Mouse (Mus musculus): Measurements from ENCODE around the gene Ostm1. TPM values are rescaled to one million over a fixed set of nuclear protein-coding genes. Genes with fewer than 3 reads are reported as not detected.

Gene Ostm1
- polyA plus RNA-seq, 1 experiment from 2014 or later: 17.0 TPM

GRCm38 (mm10) chr10:42633361-42634121, 49.9 kb downstream of the Ostm1 start:
- WGBS: 6% methylated on average over 23 of the region's 23 CpGs
- peak; percentile 49; the same call in 1 of the 2 replicates for ATAC-seq
- H3K9ac ChIP-seq (ENCODE audit: low read depth, low read length): no peak overlapping the region

GRCm38 (mm10) chr10:42634122-42634720, 50.6 kb downstream of the Ostm1 start:
- Histone ChIP-seq H3K27ac (ENCODE audit: low read length) (no peak overlapping the region), H3K4me2 (ENCODE audit: low read depth, low read length) (no peak overlapping the region), H3K4me3 (ENCODE audit: low read length) (no peak overlapping the region), H3K27me3 (replicated peaks; ENCODE audit: control insufficient read depth, insufficient read depth, low read length) (peaks cover 64% of the 10 kb centered on the region), H3K36me3 (ENCODE audit: control insufficient read depth, insufficient read depth, low read length) (no peaks in the 10 kb centered on the region), H3K9ac (ENCODE audit: low read depth, low read length) (no peak overlapping the region), H3K9me3 (ENCODE audit: control insufficient read depth, low read length) (no peaks in the 10 kb centered on the region), H3K4me1 (ENCODE audit: control insufficient read depth, insufficient read depth, low read length) (peaks cover 29% of the 10 kb centered on the region)
- WGBS: 2% methylated on average over 8 of the region's 8 CpGs
- ATAC-seq: no peak

More at GRCm38 (mm10) chr10:42633361-42634121, 49.9 kb downstream of the Ostm1 start:
- Histone ChIP-seq H3K4me3 (ENCODE audit: low read length) (peak overlapping the region; percentile 41), H3K27me3 (replicated peaks; ENCODE audit: control insufficient read depth, insufficient read depth, low read length) (peaks cover 71% of the 10 kb centered on the region), H3K9me3 (ENCODE audit: control insufficient read depth, low read length) (no peaks in the 10 kb centered on the region), H3K4me1 (ENCODE audit: control insufficient read depth, insufficient read depth, low read length) (peaks cover 29% of the 10 kb centered on the region), H3K36me3 (ENCODE audit: control insufficient read depth, insufficient read depth, low read length) (no peaks in the 10 kb centered on the region), H3K4me2 (ENCODE audit: low read depth, low read length) (peak overlapping the region; percentile 62), H3K27ac (ENCODE audit: low read length) (no peak overlapping the region)

- peaks cover 29% of the 10 kb centered on the region for H3K4me1 ChIP-seq (ENCODE audit: control insufficient read depth, insufficient read depth, low read length)
- ATAC-seq: no peak
- no peaks in the 10 kb centered on the region for H3K9me3 ChIP-seq (ENCODE audit: control insufficient read depth, low read length)
- no peak overlapping the region for H3K9ac ChIP-seq (ENCODE audit: low read depth, low read length)
- no peaks in the 10 kb centered on the region for H3K36me3 ChIP-seq (ENCODE audit: control insufficient read depth, insufficient read depth, low read length)
- H3K4me2 ChIP-seq (ENCODE audit: low read depth, low read length): no peak overlapping the region
- H3K27me3 ChIP-seq (replicated peaks; ENCODE audit: control insufficient read depth, insufficient read depth, low read length): peaks cover 56% of the 10 kb centered on the region
- no peak overlapping the region for H3K4me3 ChIP-seq (ENCODE audit: low read length)
- 7% methylated on average over 11 of the region's 11 CpGs for WGBS
- no peak overlapping the region for H3K27ac ChIP-seq (ENCODE audit: low read length)
Measured at GRCm38 (mm10) chr10:42635046-42635445, 51.4 kb downstream of the Ostm1 start.

GRCm38 (mm10) chr10:42635566-42636359, 52.1 kb downstream of the Ostm1 start:
- ATAC-seq: no peak

GRCm38 (mm10) chr10:42636360-42637182, 52.9 kb downstream of the Ostm1 start:
- Histone ChIP-seq H3K9ac (ENCODE audit: low read depth, low read length) (no peak overlapping the region), H3K27me3 (replicated peaks; ENCODE audit: control insufficient read depth, insufficient read depth, low read length) (peaks cover 44% of the 10 kb centered on the region), H3K4me1 (ENCODE audit: control insufficient read depth, insufficient read depth, low read length) (peaks cover 29% of the 10 kb centered on the region), H3K4me2 (ENCODE audit: low read depth, low read length) (peak overlapping the region; percentile 36; the same call in 1 of the 2 replicates), H3K4me3 (ENCODE audit: low read length) (peak overlapping the region; percentile 24), H3K27ac (ENCODE audit: low read length) (no peak overlapping the region), H3K36me3 (ENCODE audit: control insufficient read depth, insufficient read depth, low read length) (no peaks in the 10 kb centered on the region), H3K9me3 (ENCODE audit: control insufficient read depth, low read length) (no peaks in the 10 kb centered on the region)
- no peak for ATAC-seq
- 6% methylated on average over 27 of the region's 27 CpGs for WGBS

More at GRCm38 (mm10) chr10:42635566-42636359, 52.1 kb downstream of the Ostm1 start:
- 2% methylated on average over 46 of the region's 52 CpGs for WGBS
- Histone ChIP-seq H3K9ac (ENCODE audit: low read depth, low read length) (no peak overlapping the region), H3K4me1 (ENCODE audit: control insufficient read depth, insufficient read depth, low read length) (peaks cover 29% of the 10 kb centered on the region), H3K27me3 (replicated peaks; ENCODE audit: control insufficient read depth, insufficient read depth, low read length) (peaks cover 49% of the 10 kb centered on the region), H3K4me3 (ENCODE audit: low read length) (peak overlapping the region; percentile 28), H3K36me3 (ENCODE audit: control insufficient read depth, insufficient read depth, low read length) (no peaks in the 10 kb centered on the region), H3K9me3 (ENCODE audit: control insufficient read depth, low read length) (no peaks in the 10 kb centered on the region), H3K27ac (ENCODE audit: low read length) (no peak overlapping the region), H3K4me2 (ENCODE audit: low read depth, low read length) (peak overlapping the region; percentile 48)

GRCm38 (mm10) chr10:42637183-42637788, 53.7 kb downstream of the Ostm1 start:
- ATAC-seq: 0 out of 2 replicates have a peak, but pooled peaks have one; percentile 27
- H3K4me1 ChIP-seq (ENCODE audit: control insufficient read depth, insufficient read depth, low read length): peaks cover 26% of the 10 kb centered on the region
- H3K27ac ChIP-seq (ENCODE audit: low read length): no peak overlapping the region
- peaks cover 39% of the 10 kb centered on the region for H3K27me3 ChIP-seq (replicated peaks; ENCODE audit: control insufficient read depth, insufficient read depth, low read length)
- peak overlapping the region; percentile 24 for H3K4me3 ChIP-seq (ENCODE audit: low read length)
- 6% methylated on average over 18 of the region's 18 CpGs for WGBS
- peak overlapping the region; percentile 36; the same call in 1 of the 2 replicates for H3K4me2 ChIP-seq (ENCODE audit: low read depth, low read length)
- no peaks in the 10 kb centered on the region for H3K9me3 ChIP-seq (ENCODE audit: control insufficient read depth, low read length)
- H3K9ac ChIP-seq (ENCODE audit: low read depth, low read length): no peak overlapping the region
- H3K36me3 ChIP-seq (ENCODE audit: control insufficient read depth, insufficient read depth, low read length): no peaks in the 10 kb centered on the region

- ATAC-seq: no peak
- no peak overlapping the region for H3K27ac ChIP-seq (ENCODE audit: low read length)
- WGBS: 82% methylated on average over 6 of the region's 6 CpGs
- no peaks in the 10 kb centered on the region for H3K9me3 ChIP-seq (ENCODE audit: control insufficient read depth, low read length)
- no peak overlapping the region for H3K9ac ChIP-seq (ENCODE audit: low read depth, low read length)
- no peak overlapping the region for H3K4me3 ChIP-seq (ENCODE audit: low read length)
- no peak overlapping the region for H3K4me2 ChIP-seq (ENCODE audit: low read depth, low read length)
- H3K4me1 ChIP-seq (ENCODE audit: control insufficient read depth, insufficient read depth, low read length): peaks cover 8% of the 10 kb centered on the region; the same call in 1 of the 2 replicates
- no peaks in the 10 kb centered on the region for H3K36me3 ChIP-seq (ENCODE audit: control insufficient read depth, insufficient read depth, low read length)
- H3K27me3 ChIP-seq (replicated peaks; ENCODE audit: control insufficient read depth, insufficient read depth, low read length): peaks cover 19% of the 10 kb centered on the region
Measured at GRCm38 (mm10) chr10:42639856-42640255, 56.2 kb downstream of the Ostm1 start.

GRCm38 (mm10) chr10:42643638-42644037, 60.0 kb downstream of the Ostm1 start:
- Histone ChIP-seq H3K9ac (ENCODE audit: low read depth, low read length) (no peak overlapping the region), H3K4me3 (ENCODE audit: low read length) (no peak overlapping the region), H3K36me3 (ENCODE audit: control insufficient read depth, insufficient read depth, low read length) (no peaks in the 10 kb centered on the region), H3K27ac (ENCODE audit: low read length) (no peak overlapping the region), H3K4me2 (ENCODE audit: low read depth, low read length) (no peak overlapping the region), H3K27me3 (replicated peaks; ENCODE audit: control insufficient read depth, insufficient read depth, low read length) (no peaks in the 10 kb centered on the region), H3K4me1 (ENCODE audit: control insufficient read depth, insufficient read depth, low read length) (no peaks in the 10 kb centered on the region), H3K9me3 (ENCODE audit: control insufficient read depth, low read length) (no peaks in the 10 kb centered on the region)
- ATAC-seq: no peak
- 80% methylated on average over 9 of the region's 9 CpGs for WGBS
